Mouse (Mus musculus) hindbrain, embryonic 10.5 days (tissue): ENCODE data around the gene Mthfsd. TPM values are rescaled to one million over a fixed set of nuclear protein-coding genes. Genes with fewer than 3 reads are reported as not detected.
"Not testable (repeated sequence)": the region's sequence is repeated elsewhere in the genome, so short reads cannot be mapped to it uniquely, and the experiment has no call there.

Source experiments
- DNase-seq: peaks from one replicate; pipeline ENCODE4 v3.0.0-alpha.2; 2017; ENCODE audit warnings: low spot score
- H3K27ac ChIP-seq: fragments of 300-500 bp; sonication (generic); 2 replicates; pipeline ENCODE4 v1.5.1; 2016; ENCODE audit warnings: mild to moderate bottlenecking, moderate library complexity
- H3K27me3 ChIP-seq: fragments of 300-500 bp; sonication (generic); 2 replicates; pipeline ENCODE4 v1.6.1; 2016; ENCODE audit warnings: mild to moderate bottlenecking; ENCODE audit not compliant: poor library complexity, insufficient read depth, severe bottlenecking
- H3K36me3 ChIP-seq: fragments of 300-500 bp; sonication (generic); 2 replicates; pipeline ENCODE4 v1.6.1; 2016; ENCODE audit warnings: mild to moderate bottlenecking, moderate library complexity
- H3K4me1 ChIP-seq: fragments of 300-500 bp; sonication (generic); replicated peaks from 2 replicates; pipeline ENCODE4 v1.6.1; 2016; ENCODE audit warnings: mild to moderate bottlenecking
- H3K4me3 ChIP-seq: fragments of 300-500 bp; sonication (generic); 2 replicates; pipeline ENCODE4 v1.5.1; 2016; ENCODE audit warnings: mild to moderate bottlenecking, moderate library complexity
- H3K9me3 ChIP-seq: fragments of 300-500 bp; sonication (generic); 2 replicates; pipeline ENCODE4 v1.6.1; 2016; ENCODE audit warnings: mild to moderate bottlenecking, moderate library complexity
- WGBS: fragments of 180-500 bp; shearing (Covaris S2); methylation state at CpG from one replicate; pipeline ENCODE4 v1.1.7; 2016; 5-methylcytosine and 5-hydroxymethylcytosine counted together
- polyA plus RNA-seq: library from polyadenylated mRNA; unstranded; fragments of >200 nt; fragmentation: Nextera tagmentation; extraction: Ambion mirVana; gene quantifications from 2 replicates; pipeline ENCODE4 v1.2.1, GENCODE M21; 2016

Gene Mthfsd
- polyA plus RNA-seq = 60.5 and 68.2 TPM in 2 replicates

GRCm38 (mm10) chr8:121107668-121108656 lies at the start of gene Mthfsd:
Gene Mthfsd, minus strand, starts transcription at chr8:121108392.
- DNase-seq = peak; percentile 98
- Histone ChIP-seq H3K27ac (peak within 1 kb of the TSS; percentile 92), H3K27me3 (peaks cover 39% of the 10 kb centered on the region), H3K4me3 (peak within 1 kb of the TSS; percentile 80), H3K36me3 (peaks cover 33% of the 10 kb centered on the region), H3K9me3 (no peaks in the 10 kb centered on the region), H3K4me1 (peaks cover 26% of the 10 kb centered on the region)
- WGBS = 2% methylated on average over 75 of the region's 75 CpGs

GRCm38 (mm10) chr8:121156990-121157491 lies 48.8 kb upstream of the Mthfsd start:
- Histone ChIP-seq H3K27ac (no peak overlapping the region), H3K27me3 (peaks cover 6% of the 10 kb centered on the region; the same call in 1 of the 2 replicates), H3K4me1 (0 out of 2 replicates have a peak, but pooled peaks cover 3% of the 10 kb centered on the region), H3K36me3 (no peaks in the 10 kb centered on the region), H3K4me3 (no peak overlapping the region), H3K9me3 (no peaks in the 10 kb centered on the region)
- DNase-seq = no peak
- 91% methylated on average over 7 of the region's 7 CpGs for WGBS

GRCm38 (mm10) chr8:121152394-121152793 lies 44.2 kb upstream of the Mthfsd start:
- DNase-seq = no peak
- no peaks in the 10 kb centered on the region for H3K9me3 ChIP-seq
- H3K27me3 ChIP-seq = peaks cover 26% of the 10 kb centered on the region
- H3K4me1 ChIP-seq = 0 out of 2 replicates have a peak, but pooled peaks cover 6% of the 10 kb centered on the region
- H3K4me3 ChIP-seq = no peak overlapping the region
- no peaks in the 10 kb centered on the region for H3K36me3 ChIP-seq
- no peak overlapping the region for H3K27ac ChIP-seq
- WGBS = 66% methylated on average over 12 of the region's 12 CpGs

- 48% methylated on average over 8 of the region's 8 CpGs for WGBS
- no peak overlapping the region for H3K4me3 ChIP-seq
- 0 out of 2 replicates have a peak, but pooled peaks cover 6% of the 10 kb centered on the region for H3K4me1 ChIP-seq
- DNase-seq = no peak
- H3K27me3 ChIP-seq = peaks cover 30% of the 10 kb centered on the region
- H3K9me3 ChIP-seq = no peaks in the 10 kb centered on the region
- H3K27ac ChIP-seq = no peak overlapping the region
- no peaks in the 10 kb centered on the region for H3K36me3 ChIP-seq
Observed at GRCm38 (mm10) chr8:121148573-121149083, 40.4 kb upstream of the Mthfsd start.

- DNase-seq, H3K9me3 ChIP-seq, H3K36me3 ChIP-seq, H3K4me3 ChIP-seq, H3K4me1 ChIP-seq, H3K27ac ChIP-seq: not testable (repeated sequence)
- H3K27me3 ChIP-seq = peaks cover 35% of the 10 kb centered on the region
- 78% methylated on average over 5 of the region's 6 CpGs for WGBS
Observed at GRCm38 (mm10) chr8:121145457-121146134, 37.4 kb upstream of the Mthfsd start.

GRCm38 (mm10) chr8:121136856-121137255 lies 28.7 kb upstream of the Mthfsd start:
- no peak overlapping the region for H3K4me3 ChIP-seq
- no peaks in the 10 kb centered on the region for H3K4me1 ChIP-seq
- 93% methylated on average over 6 of the region's 6 CpGs for WGBS
- H3K27me3 ChIP-seq = peaks cover 28% of the 10 kb centered on the region
- peaks cover 14% of the 10 kb centered on the region for H3K9me3 ChIP-seq
- no peak overlapping the region for H3K27ac ChIP-seq
- H3K36me3 ChIP-seq = no peaks in the 10 kb centered on the region
- DNase-seq = no peak

- whole genome bisulfite sequencing = 88% methylated on average over 11 of the region's 11 CpGs
- H3K36me3 ChIP-seq = no peaks in the 10 kb centered on the region
- no peaks in the 10 kb centered on the region for H3K4me1 ChIP-seq
- H3K9me3 ChIP-seq = peaks cover 14% of the 10 kb centered on the region
- peaks cover 51% of the 10 kb centered on the region for H3K27me3 ChIP-seq
- no peak overlapping the region for H3K27ac ChIP-seq
- no peak overlapping the region for H3K4me3 ChIP-seq
- no peak for DNase-seq
Observed at GRCm38 (mm10) chr8:121134512-121134911, 26.3 kb upstream of the Mthfsd start.

GRCm38 (mm10) chr8:121134102-121134501 lies 25.9 kb upstream of the Mthfsd start:
- no peaks in the 10 kb centered on the region for H3K36me3 ChIP-seq
- 87% methylated on average over 10 of the region's 10 CpGs for WGBS
- H3K27me3 ChIP-seq = peaks cover 55% of the 10 kb centered on the region

GRCm38 (mm10) chr8:121132961-121133513 lies 24.8 kb upstream of the Mthfsd start:
- WGBS = 68% methylated on average over 5 of the region's 5 CpGs
- peaks cover 9% of the 10 kb centered on the region for H3K9me3 ChIP-seq
- H3K27me3 ChIP-seq = peaks cover 65% of the 10 kb centered on the region
- no peak overlapping the region for H3K4me3 ChIP-seq
- DNase-seq = no peak
- peaks cover 13% of the 10 kb centered on the region for H3K4me1 ChIP-seq
- no peaks in the 10 kb centered on the region for H3K36me3 ChIP-seq
- H3K27ac ChIP-seq = no peak overlapping the region

More at GRCm38 (mm10) chr8:121134102-121134501, 25.9 kb upstream of the Mthfsd start:
- no peak overlapping the region for H3K27ac ChIP-seq
- peaks cover 14% of the 10 kb centered on the region for H3K9me3 ChIP-seq
- peaks cover 2% of the 10 kb centered on the region; the same call in 1 of the 2 replicates for H3K4me1 ChIP-seq
- no peak for DNase-seq
- no peak overlapping the region for H3K4me3 ChIP-seq

- Histone ChIP-seq H3K27me3 (peaks cover 91% of the 10 kb centered on the region), H3K4me3 (no peak overlapping the region), H3K9me3 (no peaks in the 10 kb centered on the region), H3K27ac (no peak overlapping the region), H3K36me3 (no peaks in the 10 kb centered on the region), H3K4me1 (peaks cover 24% of the 10 kb centered on the region)
- WGBS = 35% methylated on average over 5 of the region's 5 CpGs
- DNase-seq = peak; percentile 44
Observed at GRCm38 (mm10) chr8:121130522-121130921, 22.3 kb upstream of the Mthfsd start.

- H3K9me3 ChIP-seq = no peaks in the 10 kb centered on the region
- WGBS = 21% methylated on average over 16 of the region's 16 CpGs
- H3K4me3 ChIP-seq = peak overlapping the region; percentile 37; the same call in 1 of the 2 replicates
- no peaks in the 10 kb centered on the region for H3K36me3 ChIP-seq
- peaks cover 35% of the 10 kb centered on the region for H3K4me1 ChIP-seq
- no peak overlapping the region for H3K27ac ChIP-seq
- peaks cover 98% of the 10 kb centered on the region for H3K27me3 ChIP-seq
- no peak for DNase-seq
Observed at GRCm38 (mm10) chr8:121129265-121129940, 21.2 kb upstream of the Mthfsd start.
